Mouse (Mus musculus): ENCODE results near the gene Irf6.

DNA sequence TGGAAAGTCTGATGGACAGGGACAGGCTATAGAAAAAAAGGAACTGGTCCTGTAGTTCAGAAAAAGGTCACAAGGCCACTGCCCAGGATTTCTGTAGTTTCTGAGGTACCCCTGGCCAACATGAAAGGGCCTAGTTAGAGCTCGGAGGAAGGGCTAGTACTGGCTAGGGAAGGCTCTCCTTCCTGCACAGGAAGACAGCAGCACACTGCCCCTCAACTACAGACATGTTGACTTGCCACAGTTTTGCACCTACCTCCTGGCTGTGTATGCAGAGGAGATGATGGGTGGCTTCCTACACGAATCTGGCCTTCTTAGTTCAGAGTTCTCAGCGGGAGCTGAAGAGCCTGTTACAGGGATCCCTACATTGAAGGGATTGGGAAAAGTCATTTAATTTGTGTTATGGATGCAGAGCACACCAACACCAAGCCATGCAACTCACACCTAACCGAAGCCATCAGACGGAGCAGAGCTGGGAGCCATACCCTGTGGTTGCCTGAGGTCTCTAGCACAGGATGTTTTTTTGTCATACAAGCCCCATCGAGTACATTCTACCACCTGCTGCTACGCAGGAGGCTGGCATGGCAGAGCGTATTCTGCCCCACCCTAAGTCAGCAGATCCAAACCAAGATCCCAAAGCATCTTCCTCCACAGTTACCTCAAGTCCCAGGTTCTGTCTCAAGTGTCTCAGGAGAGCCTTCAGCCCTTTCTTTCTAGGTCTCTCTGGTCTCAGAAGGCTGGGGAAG is 47.9 kb downstream of the Irf6 start:
- no peak; the same call in 1 of the 2 replicates for TF ChIP-seq POLR2A (IDR thresholded peaks at IDR 0.05; ENCODE audit: low read depth, low read length)
- TF ChIP-seq CTCF (IDR thresholded peaks at IDR 0.05; ENCODE audit: extremely low read depth, insufficient read depth, insufficient read length, insufficient replicate concordance) = no peak

Measured in spleen, adult 2 months (tissue).